Mouse (Mus musculus) left cerebral cortex, adult 2 months (tissue): ENCODE measurements around the gene Lmx1b. TPM values are rescaled to one million over a fixed set of nuclear protein-coding genes. Genes with fewer than 3 reads are reported as not detected.

Source experiments
- DNase-seq, 2 experiments: peaks; one replicate each; pipeline ENCODE4 v3.0.0; 2021 to 2022; ENCODE audit warnings: low spot score in 2 of 2, mixed read lengths in 1 of 2; ENCODE audit errors: extremely low spot score in 1 of 2
- H3K27ac ChIP-seq: fragments of 200-600 bp; 2 replicates; pipeline ENCODE4 v1.8.1; 2022
- H3K4me3 ChIP-seq: fragments of 200-600 bp; 2 replicates; pipeline ENCODE4 v1.8.1; 2022
- CTCF ChIP-seq: fragments of 200-600 bp; IDR thresholded peaks from 2 replicates; pipeline ENCODE4 v1.8.1; 2022; ENCODE audit warnings: antibody characterized with exemption, mild to moderate bottlenecking, moderate library complexity
- intact Hi-C: fragments of 180-260 bp; cut with DNase I; formaldehyde crosslinking; loops from one replicate; pipeline ENCODE4 v1.15.1; 2025
- total RNA-seq, 2 experiments: library from RNA; stranded (reverse); gene quantifications; 2 replicates each; pipeline ENCODE4 v1.2.3; 2021

Gene Lmx1b
- total RNA-seq, 2 experiments from 2014 or later, result 0.07 TPM; not detected in 1

- no peak overlapping the region for H3K27ac ChIP-seq
- DNase-seq, result no peak
- no peak for TF ChIP-seq CTCF
- intact Hi-C loops, result no loop called here
- H3K4me3 ChIP-seq, result no peak overlapping the region
These were observed 22.6 kb downstream of the Lmx1b start for GRCm38 (mm10) chr2:33617670-33618069.

- intact Hi-C loops, result no loop called here
- Histone ChIP-seq H3K27ac (peak overlapping the region; percentile 69), H3K4me3 (peak overlapping the region; percentile 50)
- peak; percentile 49 to 68 for DNase-seq
- no peak for TF ChIP-seq CTCF
These were observed 23.9 kb downstream of the Lmx1b start for GRCm38 (mm10) chr2:33616411-33616843.

GRCm38 (mm10) chr2:33615843-33616344, 24.4 kb downstream of the Lmx1b start:
- intact Hi-C loops, result no loop called here

GRCm38 (mm10) chr2:33605487-33606256, 34.6 kb downstream of the Lmx1b start:
- Histone ChIP-seq H3K27ac (no peak overlapping the region), H3K4me3 (no peak overlapping the region)
- no peak for TF ChIP-seq CTCF
- intact Hi-C loops, result no loop called here
- DNase-seq, result no peak

More at GRCm38 (mm10) chr2:33615843-33616344, 24.4 kb downstream of the Lmx1b start:
- H3K27ac ChIP-seq, result peak overlapping the region; percentile 69
- no peak for DNase-seq
- TF ChIP-seq CTCF, result no peak
- H3K4me3 ChIP-seq, result peak overlapping the region; percentile 50

GRCm38 (mm10) chr2:33604846-33605486, 35.3 kb downstream of the Lmx1b start:
- no peak overlapping the region for H3K4me3 ChIP-seq
- TF ChIP-seq CTCF, result no peak
- H3K27ac ChIP-seq, result no peak overlapping the region
- no peak for DNase-seq
- intact Hi-C loops, result no loop called here

- no peak overlapping the region for H3K27ac ChIP-seq
- intact Hi-C loops, result no loop called here
- no peak overlapping the region for H3K4me3 ChIP-seq
- no peak for DNase-seq
- peak; percentile 30 for TF ChIP-seq CTCF
These were observed 39.8 kb downstream of the Lmx1b start for GRCm38 (mm10) chr2:33600520-33600919.

GRCm38 (mm10) chr2:33597384-33597783, 42.9 kb downstream of the Lmx1b start:
- Histone ChIP-seq H3K27ac (no peak overlapping the region), H3K4me3 (no peak overlapping the region)
- no peak for DNase-seq
- intact Hi-C loops, result no loop called here
- no peak for TF ChIP-seq CTCF

GRCm38 (mm10) chr2:33595085-33595423, 45.3 kb downstream of the Lmx1b start:
- intact Hi-C loops, result no loop called here
- no peak for DNase-seq
- TF ChIP-seq CTCF, result no peak
- Histone ChIP-seq H3K4me3 (no peak overlapping the region), H3K27ac (no peak overlapping the region)

- DNase-seq, result no peak
- H3K4me3 ChIP-seq, result no peak overlapping the region
- H3K27ac ChIP-seq, result no peak overlapping the region
- intact Hi-C loops, result no loop called here
- no peak for TF ChIP-seq CTCF
These were observed 45.9 kb downstream of the Lmx1b start for GRCm38 (mm10) chr2:33594181-33595084.

GRCm38 (mm10) chr2:33592931-33593555, 47.3 kb downstream of the Lmx1b start:
- H3K27ac ChIP-seq, result 0 out of 2 replicates have a peak overlapping the region, but pooled peaks have one; percentile 8
- peak; percentile 22 to 47 for DNase-seq
- no peak overlapping the region for H3K4me3 ChIP-seq
- intact Hi-C loops, result no loop called here
- TF ChIP-seq CTCF, result no peak; the same call in 1 of the 2 replicates

GRCm38 (mm10) chr2:33589280-33589679, 51.0 kb downstream of the Lmx1b start:
- TF ChIP-seq CTCF, result no peak
- no peak for DNase-seq
- no peak overlapping the region for H3K27ac ChIP-seq
- intact Hi-C loops, result no loop called here
- no peak overlapping the region for H3K4me3 ChIP-seq
